Mouse (Mus musculus): ENCODE measurements around the gene Usp12. TPM values are rescaled to one million over a fixed set of nuclear protein-coding genes. Genes with fewer than 3 reads are reported as not detected.

The Usp12 gene
- polyA plus RNA-seq, 1 experiment from 2014 or later: 14.7 TPM

GRCm38 (mm10) chr5:146829528-146829927 is 34.7 kb upstream of the Usp12 start:
- no peak for DNase-seq (ENCODE audit: low spot score)
- 53% methylated on average over 8 of the region's 8 CpGs for WGBS
- H3K27me3 ChIP-seq (replicated peaks; ENCODE audit: low read depth, poor library complexity, severe bottlenecking): no peaks in the 10 kb centered on the region
- no peaks in the 10 kb centered on the region for H3K9me3 ChIP-seq
- peaks cover 17% of the 10 kb centered on the region for H3K4me1 ChIP-seq
- no peak overlapping the region for H3K4me3 ChIP-seq
- H3K36me3 ChIP-seq (replicated peaks): peaks cover 6% of the 10 kb centered on the region
- H3K27ac ChIP-seq (replicated peaks): no peak overlapping the region

DNA sequence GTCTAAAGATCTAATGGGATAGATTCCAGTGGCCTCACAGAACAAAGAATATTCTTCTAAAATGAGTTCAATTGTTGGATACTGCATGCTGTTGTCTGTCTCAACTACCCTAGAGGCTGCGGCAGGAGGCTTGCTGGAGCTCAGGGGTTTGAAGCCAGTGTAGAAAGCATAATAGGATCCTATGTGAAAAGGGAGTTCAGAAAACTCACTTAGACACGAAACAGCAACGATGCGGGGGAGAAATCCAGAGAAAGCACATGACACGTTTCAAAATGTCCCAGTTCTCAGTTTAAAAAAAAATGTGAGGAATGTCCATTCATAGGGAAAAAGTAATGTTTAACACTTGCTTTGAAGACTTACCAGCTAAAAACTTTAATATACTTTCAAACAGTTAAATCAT is 28.2 kb upstream of the Usp12 start:
- no peak for DNase-seq (ENCODE audit: low spot score)
- Histone ChIP-seq H3K4me1 (peaks cover 6% of the 10 kb centered on the region), H3K27ac (replicated peaks) (no peak overlapping the region), H3K9me3 (no peaks in the 10 kb centered on the region), H3K27me3 (replicated peaks; ENCODE audit: low read depth, poor library complexity, severe bottlenecking) (no peaks in the 10 kb centered on the region), H3K4me3 (no peak overlapping the region), H3K36me3 (replicated peaks) (no peaks in the 10 kb centered on the region)
- WGBS: 88% methylated on average over 5 of the region's 5 CpGs

DNA sequence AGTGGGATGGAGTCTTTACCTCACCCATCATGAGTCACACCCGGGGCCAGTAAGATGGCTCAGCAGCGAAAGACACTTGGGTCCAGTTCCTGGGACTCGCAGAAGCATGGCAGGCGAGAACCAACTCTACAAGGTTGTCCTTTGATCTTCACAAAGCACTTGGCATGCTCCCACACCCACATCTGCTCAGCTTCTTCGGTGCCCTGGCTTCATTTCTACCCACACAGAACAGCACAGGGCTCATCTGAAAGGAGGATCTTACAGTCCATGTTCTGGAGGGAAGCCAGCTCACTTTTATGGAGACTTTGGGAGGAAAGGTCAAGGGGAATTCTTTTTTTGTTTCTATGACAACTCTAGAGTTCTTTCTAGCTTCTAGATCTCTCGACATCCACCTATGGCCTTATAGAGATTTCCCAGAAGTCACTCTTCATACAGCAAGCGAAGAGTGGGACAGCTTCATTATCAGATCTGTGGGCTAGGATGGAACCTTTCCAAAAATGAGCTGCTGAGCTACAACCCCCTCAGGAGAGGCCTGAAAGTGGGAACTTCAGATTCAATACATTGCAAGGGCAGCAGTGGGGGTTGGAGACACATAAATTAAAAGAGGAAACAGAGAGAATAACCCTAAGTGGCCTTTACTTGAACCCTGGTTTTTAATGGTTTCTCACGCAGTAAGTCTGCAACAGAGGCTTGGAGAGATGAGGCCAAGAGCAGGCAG is 24.3 kb upstream of the Usp12 start:
- H3K36me3 ChIP-seq (replicated peaks): no peaks in the 10 kb centered on the region
- no peaks in the 10 kb centered on the region for H3K4me1 ChIP-seq
- WGBS: 89% methylated on average over 8 of the region's 8 CpGs
- no peaks in the 10 kb centered on the region for H3K9me3 ChIP-seq
- no peak overlapping the region for H3K4me3 ChIP-seq
- no peaks in the 10 kb centered on the region for H3K27me3 ChIP-seq (replicated peaks; ENCODE audit: low read depth, poor library complexity, severe bottlenecking)
- DNase-seq (ENCODE audit: low spot score): no peak
- H3K27ac ChIP-seq (replicated peaks): no peak overlapping the region

DNA sequence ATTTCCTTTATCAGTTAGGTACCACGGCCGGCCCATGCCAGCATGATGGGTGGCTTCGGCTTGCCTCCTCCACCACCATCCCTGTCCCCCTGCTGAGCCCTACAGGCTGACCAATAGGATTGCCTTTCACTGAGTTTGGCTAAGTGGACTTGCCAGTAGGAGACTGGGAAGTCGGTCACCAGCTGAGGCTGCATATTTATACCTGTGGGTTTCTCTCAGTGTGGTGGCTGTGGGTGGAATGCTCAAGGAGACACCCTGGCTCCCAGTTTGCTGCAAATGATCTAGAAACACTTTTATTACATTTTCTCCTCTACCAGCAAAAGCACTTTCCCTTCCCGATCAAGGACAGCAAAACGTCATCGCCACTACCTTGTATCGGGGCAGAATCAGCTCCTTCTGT is 22.8 kb upstream of the Usp12 start:
- no peak for DNase-seq (ENCODE audit: low spot score)
- H3K27ac ChIP-seq (replicated peaks): no peak overlapping the region
- H3K4me3 ChIP-seq: no peak overlapping the region
- 88% methylated on average over 8 of the region's 8 CpGs for WGBS
- H3K4me1 ChIP-seq: no peaks in the 10 kb centered on the region
- H3K27me3 ChIP-seq (replicated peaks; ENCODE audit: low read depth, poor library complexity, severe bottlenecking): no peaks in the 10 kb centered on the region
- H3K36me3 ChIP-seq (replicated peaks): no peaks in the 10 kb centered on the region
- H3K9me3 ChIP-seq: peaks cover 2% of the 10 kb centered on the region; the same call in 1 of the 2 replicates

DNA sequence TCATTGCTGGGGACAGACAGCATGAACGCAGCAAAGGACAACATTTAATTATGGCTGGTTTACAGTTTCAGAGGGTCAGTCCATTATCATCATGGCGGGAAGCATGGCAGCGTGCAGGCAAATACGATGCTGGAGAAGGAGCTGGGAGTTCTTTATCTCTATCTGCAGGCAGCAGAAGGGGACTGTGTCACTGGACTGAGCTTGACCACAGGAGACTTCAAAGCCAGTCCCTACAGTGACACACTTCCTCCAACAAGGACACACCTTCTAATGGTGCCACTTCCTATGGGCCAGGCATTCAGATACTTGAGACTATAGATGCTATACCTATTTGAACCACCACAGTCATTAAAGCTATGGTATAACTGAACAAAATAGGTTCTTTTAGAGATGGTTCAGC is 20.6 kb upstream of the Usp12 start:
- no peak overlapping the region for H3K27ac ChIP-seq (replicated peaks)
- no peak overlapping the region for H3K4me3 ChIP-seq
- no peaks in the 10 kb centered on the region for H3K4me1 ChIP-seq
- H3K9me3 ChIP-seq: peaks cover 2% of the 10 kb centered on the region; the same call in 1 of the 2 replicates
- WGBS: 78% methylated on average over 4 of the region's 4 CpGs
- DNase-seq (ENCODE audit: low spot score): no peak
- H3K36me3 ChIP-seq (replicated peaks): no peaks in the 10 kb centered on the region
- no peaks in the 10 kb centered on the region for H3K27me3 ChIP-seq (replicated peaks; ENCODE audit: low read depth, poor library complexity, severe bottlenecking)

DNA sequence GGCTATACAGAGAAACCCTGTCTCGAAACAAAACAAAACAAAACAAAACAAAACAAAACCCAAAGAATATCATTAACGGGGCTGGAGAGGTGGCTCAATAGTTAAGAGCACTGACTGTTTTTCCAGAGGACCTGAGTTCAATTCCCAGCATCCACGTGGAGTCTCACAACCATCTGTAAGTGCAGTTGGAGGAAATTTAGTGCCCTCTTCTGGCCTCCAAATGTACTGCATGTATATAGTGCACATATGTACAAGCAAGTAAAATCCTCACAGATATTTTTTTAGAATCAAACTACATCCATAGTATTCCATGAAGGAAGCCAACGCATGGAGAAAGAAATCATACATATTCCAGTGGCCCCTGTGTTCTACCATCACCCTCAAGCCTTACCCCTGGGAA is 18.6 kb upstream of the Usp12 start:
- Histone ChIP-seq H3K36me3 (replicated peaks) (no peaks in the 10 kb centered on the region), H3K27ac (replicated peaks) (no peak overlapping the region), H3K27me3 (replicated peaks; ENCODE audit: low read depth, poor library complexity, severe bottlenecking) (no peaks in the 10 kb centered on the region), H3K9me3 (peaks cover 2% of the 10 kb centered on the region; the same call in 1 of the 2 replicates), H3K4me1 (no peaks in the 10 kb centered on the region), H3K4me3 (no peak overlapping the region)
- DNase-seq (ENCODE audit: low spot score): no peak
- WGBS: 86% methylated on average over 4 of the region's 4 CpGs

DNA sequence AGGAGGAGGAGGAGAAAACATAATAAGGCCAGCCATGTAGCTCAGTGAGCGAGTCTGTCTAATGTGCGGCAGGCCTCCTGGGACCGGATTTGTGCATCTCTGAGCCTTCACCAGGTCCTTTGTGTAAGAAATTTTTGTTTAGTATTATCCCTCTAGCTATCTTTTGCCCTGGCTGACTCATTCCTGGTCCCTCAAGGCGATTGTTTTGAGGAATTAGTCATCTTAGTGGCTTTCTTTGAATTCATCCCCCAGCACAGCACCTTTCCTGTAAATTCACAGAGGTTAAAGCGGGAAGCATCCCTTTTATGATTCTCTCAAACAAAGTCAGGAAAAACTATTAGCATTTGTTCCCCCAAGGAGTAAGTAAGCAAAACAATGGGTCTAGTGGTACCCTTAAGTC is 18.1 kb upstream of the Usp12 start:
- H3K4me3 ChIP-seq: no peak overlapping the region
- DNase-seq (ENCODE audit: low spot score): no peak
- no peaks in the 10 kb centered on the region for H3K4me1 ChIP-seq
- WGBS: 92% methylated on average over 5 of the region's 5 CpGs
- H3K27ac ChIP-seq (replicated peaks): no peak overlapping the region
- H3K9me3 ChIP-seq: peaks cover 2% of the 10 kb centered on the region; the same call in 1 of the 2 replicates
- no peaks in the 10 kb centered on the region for H3K27me3 ChIP-seq (replicated peaks; ENCODE audit: low read depth, poor library complexity, severe bottlenecking)
- H3K36me3 ChIP-seq (replicated peaks): no peaks in the 10 kb centered on the region

DNA sequence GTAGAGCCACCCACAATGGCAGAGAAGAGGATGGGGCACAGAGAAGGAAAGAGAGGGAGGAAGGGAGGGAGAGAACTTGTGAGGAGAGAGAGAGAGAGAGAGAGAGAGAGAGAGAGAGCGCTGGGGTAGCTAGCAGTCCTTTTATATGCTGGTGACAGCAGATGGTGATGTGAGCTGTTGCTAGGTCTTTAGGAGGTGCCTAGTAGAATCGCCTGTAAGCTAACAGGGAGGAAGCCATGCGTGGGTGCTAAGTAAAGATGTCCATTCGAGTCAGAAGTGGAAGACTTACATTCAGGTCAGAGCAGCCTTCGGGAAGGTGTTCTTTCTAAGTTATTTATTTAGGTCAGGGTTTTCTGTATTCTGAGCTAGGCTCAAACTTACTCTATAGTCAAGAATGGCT is 15.1 kb upstream of the Usp12 start:
- peaks cover 2% of the 10 kb centered on the region; the same call in 1 of the 2 replicates for H3K9me3 ChIP-seq
- no peak overlapping the region for H3K4me3 ChIP-seq
- 78% methylated on average over 5 of the region's 5 CpGs for WGBS
- H3K27me3 ChIP-seq (replicated peaks; ENCODE audit: low read depth, poor library complexity, severe bottlenecking): no peaks in the 10 kb centered on the region
- DNase-seq (ENCODE audit: low spot score): no peak
- no peaks in the 10 kb centered on the region for H3K4me1 ChIP-seq
- no peaks in the 10 kb centered on the region for H3K36me3 ChIP-seq (replicated peaks)
- H3K27ac ChIP-seq (replicated peaks): no peak overlapping the region

- DNase-seq (ENCODE audit: low spot score): no peak
- no peak overlapping the region for H3K27ac ChIP-seq (replicated peaks)
- 78% methylated on average over 8 of the region's 8 CpGs for WGBS
- 0 out of 2 replicates have a peak, but pooled peaks cover 4% of the 10 kb centered on the region for H3K9me3 ChIP-seq
- H3K4me1 ChIP-seq: no peaks in the 10 kb centered on the region
- H3K27me3 ChIP-seq (replicated peaks; ENCODE audit: low read depth, poor library complexity, severe bottlenecking): no peaks in the 10 kb centered on the region
- H3K36me3 ChIP-seq (replicated peaks): no peaks in the 10 kb centered on the region
- no peak overlapping the region for H3K4me3 ChIP-seq
Observed at GRCm38 (mm10) chr5:146806004-146806430, 11.2 kb upstream of the Usp12 start.

DNA sequence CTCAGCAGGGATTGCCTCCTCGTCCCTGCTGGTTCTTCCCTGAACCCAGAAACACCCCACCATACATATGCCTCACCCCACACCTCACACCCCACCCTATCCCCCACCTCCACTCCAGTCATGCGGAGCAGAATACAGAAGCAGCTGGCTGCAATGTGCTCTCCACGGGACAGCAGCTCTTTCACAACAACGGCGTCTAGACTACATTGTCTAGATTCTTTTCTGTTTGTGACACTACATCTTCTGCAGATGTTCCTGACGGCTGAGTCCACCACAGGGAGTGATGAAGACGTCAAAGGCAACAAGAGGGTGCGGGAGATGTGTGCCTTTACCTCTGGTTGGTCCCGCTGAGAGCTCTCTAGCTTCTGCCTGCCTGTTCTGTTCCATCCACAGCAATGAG is 3.2 kb upstream of the Usp12 start:
- Histone ChIP-seq H3K27me3 (replicated peaks; ENCODE audit: low read depth, poor library complexity, severe bottlenecking) (no peaks in the 10 kb centered on the region), H3K9me3 (0 out of 2 replicates have a peak, but pooled peaks cover 4% of the 10 kb centered on the region), H3K27ac (replicated peaks) (no peak overlapping the region), H3K4me1 (peaks cover 16% of the 10 kb centered on the region), H3K36me3 (replicated peaks) (no peaks in the 10 kb centered on the region), H3K4me3 (no peak overlapping the region)
- WGBS: 65% methylated on average over 9 of the region's 9 CpGs
- DNase-seq (ENCODE audit: low spot score): no peak

- Histone ChIP-seq H3K9me3 (no peaks in the 10 kb centered on the region), H3K4me3 (no peak overlapping the region), H3K27me3 (replicated peaks; ENCODE audit: low read depth, poor library complexity, severe bottlenecking) (no peaks in the 10 kb centered on the region), H3K27ac (replicated peaks) (no peak overlapping the region), H3K4me1 (peaks cover 38% of the 10 kb centered on the region), H3K36me3 (replicated peaks) (no peaks in the 10 kb centered on the region)
- no peak for DNase-seq (ENCODE audit: low spot score)
- 76% methylated on average over 13 of the region's 13 CpGs for WGBS
Observed at GRCm38 (mm10) chr5:146795728-146796127, 922 bp upstream of the Usp12 start.

DNA sequence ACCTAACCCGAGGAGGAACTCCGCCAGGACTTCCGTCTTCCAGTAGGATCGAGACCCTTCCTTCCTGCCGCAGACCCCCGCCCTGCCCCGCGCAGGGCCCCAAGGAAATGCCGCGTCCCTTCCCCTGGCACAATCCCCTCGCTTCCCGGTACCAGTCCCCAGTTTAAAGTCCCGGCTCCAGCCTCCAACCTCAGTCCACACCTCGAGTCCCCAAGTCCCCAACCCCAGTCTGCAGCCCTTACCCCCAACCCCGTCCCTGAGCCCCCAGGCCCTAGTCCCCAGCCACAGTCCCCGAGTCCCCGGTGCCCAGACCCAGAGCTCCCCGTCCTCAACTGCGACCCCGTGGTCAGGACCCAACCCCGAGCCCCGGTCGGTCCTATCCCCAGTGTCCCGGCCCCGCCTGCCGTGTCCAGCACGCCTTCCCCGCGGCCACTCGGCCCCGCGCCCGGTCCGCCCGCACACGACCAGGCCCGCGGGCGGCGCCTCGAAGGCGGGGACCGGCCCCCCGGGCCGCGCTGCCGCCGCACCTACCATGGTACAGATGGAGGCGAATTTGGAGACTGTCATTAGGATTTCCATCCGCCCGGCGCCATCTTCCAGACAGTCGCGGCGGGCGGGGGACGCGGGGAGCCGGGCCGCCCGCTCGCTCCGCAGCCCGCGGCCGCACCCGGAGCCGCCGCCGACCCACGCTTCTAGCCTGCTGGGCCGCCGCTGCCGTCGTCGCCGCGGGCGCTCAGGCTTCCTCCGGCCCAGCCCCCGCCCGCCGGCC is 538 bp downstream of the Usp12 start:
- H3K27ac ChIP-seq (replicated peaks): peak overlapping the region; percentile 93
- no peaks in the 10 kb centered on the region for H3K36me3 ChIP-seq (replicated peaks)
- DNase-seq (ENCODE audit: low spot score): peak; percentile 72
- H3K27me3 ChIP-seq (replicated peaks; ENCODE audit: low read depth, poor library complexity, severe bottlenecking): no peaks in the 10 kb centered on the region
- peaks cover 40% of the 10 kb centered on the region for H3K4me1 ChIP-seq
- H3K9me3 ChIP-seq: no peaks in the 10 kb centered on the region
- WGBS: 3% methylated on average over 83 of the region's 83 CpGs
- H3K4me3 ChIP-seq: peak overlapping the region; percentile 97

DNA sequence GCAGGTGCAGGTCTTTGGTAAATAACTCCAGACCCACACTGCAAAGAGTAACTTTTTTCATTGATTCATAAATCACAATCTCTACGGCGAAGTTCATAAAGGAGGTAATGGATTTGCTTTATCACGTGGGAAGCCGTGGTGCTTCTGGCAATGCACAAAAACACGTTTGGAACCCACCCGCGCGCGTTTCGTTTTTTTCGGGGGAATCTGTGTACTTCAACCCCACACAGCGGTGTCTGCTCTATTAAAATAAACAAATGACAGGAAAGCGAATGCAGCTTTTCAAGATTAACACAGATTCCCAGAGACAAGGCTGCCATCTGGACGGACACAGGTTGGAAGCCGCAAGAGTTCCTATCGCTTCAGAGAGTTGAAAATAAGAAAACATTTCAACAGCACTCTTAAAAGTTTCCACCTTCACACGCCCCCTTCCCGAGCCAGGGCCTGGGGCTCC is 1.1 kb downstream of the Usp12 start:
- Histone ChIP-seq H3K9me3 (no peaks in the 10 kb centered on the region), H3K36me3 (replicated peaks) (no peaks in the 10 kb centered on the region), H3K4me3 (peak overlapping the region; percentile 97), H3K27ac (replicated peaks) (peak overlapping the region; percentile 93), H3K4me1 (peaks cover 40% of the 10 kb centered on the region), H3K27me3 (replicated peaks; ENCODE audit: low read depth, poor library complexity, severe bottlenecking) (no peaks in the 10 kb centered on the region)
- 13% methylated on average over 18 of the region's 18 CpGs for WGBS
- DNase-seq (ENCODE audit: low spot score): no peak
